Mouse (Mus musculus) thymus, postnatal 0 days (tissue): ENCODE data around the gene Bglap3. TPM values are rescaled to one million over a fixed set of nuclear protein-coding genes. Genes with fewer than 3 reads are reported as not detected.
"Not testable (repeated sequence)": the region's sequence is repeated elsewhere in the genome, so short reads cannot be mapped to it uniquely, and the experiment has no call there.

ENCODE experiments used
- DNase-seq: peaks from one replicate; pipeline ENCODE4 v3.0.0-alpha.2; 2015; ENCODE audit warnings: low spot score
- polyA plus RNA-seq: library from polyadenylated mRNA; unstranded; fragments of >200 nt; fragmentation: Nextera tagmentation; extraction: Ambion mirVana; gene quantifications from 2 replicates; pipeline ENCODE4 v1.2.1, GENCODE M21; 2015

The Bglap3 gene
- polyA plus RNA-seq, 1 experiment from 2014 or later, result 2.6 TPM

GRCm38 (mm10) chr3:88378599-88378998 is 6.1 kb upstream of the Bglap3 start, which contains the start of gene Bglap2:
Bglap2 (minus strand) TSS chr3:88378699.
- DNase-seq, result not testable (repeated sequence)

DNA sequence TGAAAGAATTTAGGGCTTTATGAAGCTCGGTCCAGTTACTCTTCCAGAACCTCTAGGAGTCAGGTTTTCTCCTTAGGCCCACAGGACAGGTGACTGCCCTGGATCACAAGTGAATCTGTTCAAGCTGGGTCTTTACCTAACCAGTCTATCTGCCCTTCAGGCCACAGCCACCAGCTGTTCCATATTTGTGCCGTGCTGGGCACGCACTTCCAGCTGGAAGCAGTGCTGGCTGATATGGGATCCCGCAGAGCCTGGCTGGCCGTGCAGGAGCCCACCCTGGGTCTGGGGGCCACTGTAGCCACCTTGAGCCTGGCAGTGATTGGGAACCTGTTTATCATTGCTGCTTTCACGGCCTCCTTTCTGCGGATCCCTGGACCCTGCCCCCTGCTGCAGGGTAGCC is 4.1 kb upstream of the Bglap3 start:
- DNase-seq, result not testable (repeated sequence)

DNA sequence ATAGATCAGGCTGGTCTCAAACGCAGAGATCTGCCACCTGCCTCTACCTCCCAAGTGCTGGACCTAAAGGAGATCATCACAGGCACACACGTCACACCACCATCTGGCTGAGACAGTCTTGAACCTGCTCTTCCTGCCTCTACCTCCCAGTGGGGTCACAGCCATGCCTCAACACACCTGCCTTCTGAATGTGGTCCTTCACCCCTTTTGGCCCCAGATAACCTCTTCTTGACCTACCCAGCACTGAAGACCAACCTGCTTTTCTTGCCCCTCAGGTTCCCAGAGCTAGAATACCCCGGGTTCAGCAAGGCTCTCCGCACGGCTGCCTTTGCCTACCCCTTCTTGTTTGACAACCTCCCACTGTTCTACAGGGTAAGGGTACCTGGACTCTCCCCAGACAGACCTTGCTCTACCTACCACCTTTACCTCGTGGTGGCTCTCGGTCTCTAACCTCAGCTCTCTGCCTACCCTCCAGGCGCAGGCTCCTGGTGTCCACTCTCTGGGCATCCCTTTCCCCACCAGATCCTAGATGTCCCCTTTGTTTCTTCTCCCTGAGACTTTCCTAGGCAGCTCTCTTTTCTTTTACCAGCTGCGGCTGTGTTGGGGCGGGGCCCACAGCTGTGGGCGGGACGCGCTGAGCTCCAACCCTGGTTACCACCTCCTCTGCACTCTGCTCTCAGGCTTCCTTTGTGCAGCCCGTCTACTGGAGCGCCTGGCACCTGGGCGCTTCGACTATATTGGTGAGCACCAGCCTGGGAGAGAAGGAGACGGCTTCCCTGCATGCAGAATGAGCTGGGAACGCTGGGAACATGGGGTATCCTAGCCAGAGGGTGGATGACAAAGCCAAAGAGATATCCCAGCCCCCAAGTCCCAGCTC is 3.4 kb upstream of the Bglap3 start:
- DNase-seq, result peak; percentile 84

GRCm38 (mm10) chr3:88368511-88368910 is 4.0 kb downstream of the Bglap3 start:
- DNase-seq, result not testable (repeated sequence)

- DNase-seq, result not testable (repeated sequence)
Measured at GRCm38 (mm10) chr3:88367517-88367916, 5.0 kb downstream of the Bglap3 start.

DNA sequence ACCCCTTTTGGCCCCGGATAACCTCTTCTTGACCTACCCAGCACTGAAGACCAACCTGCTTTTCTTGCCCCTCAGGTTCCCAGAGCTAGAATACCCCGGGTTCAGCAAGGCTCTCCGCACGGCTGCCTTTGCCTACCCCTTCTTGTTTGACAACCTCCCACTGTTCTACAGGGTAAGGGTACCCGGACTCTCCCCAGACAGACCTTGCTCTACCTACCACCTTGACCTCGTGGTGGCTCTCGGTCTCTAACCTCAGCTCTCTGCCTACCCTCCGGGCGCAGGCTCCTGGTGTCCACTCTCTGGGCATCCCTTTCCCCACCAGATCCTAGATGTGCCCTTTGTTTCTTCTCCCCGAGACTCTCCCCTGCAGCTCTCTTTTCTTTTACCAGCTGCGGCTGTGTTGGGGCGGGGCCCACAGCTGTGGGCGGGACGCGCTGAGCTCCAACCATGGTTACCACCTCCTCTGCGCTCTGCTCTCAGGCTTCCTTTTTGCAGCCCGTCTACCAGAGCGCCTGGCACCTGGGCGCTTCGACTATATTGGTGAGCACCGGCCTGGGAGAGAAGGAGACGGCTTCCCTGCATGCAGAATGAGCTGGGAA is 5.6 kb downstream of the Bglap3 start:
- peak; percentile 78 for DNase-seq

GRCm38 (mm10) chr3:88365705-88366361 is 6.7 kb downstream of the Bglap3 start:
- peak; percentile 22 for DNase-seq

- no peak for DNase-seq
Measured at GRCm38 (mm10) chr3:88364337-88364736, 8.2 kb downstream of the Bglap3 start, which contains the start of gene Paqr6. Paqr6 (plus strand) TSS chr3:88364584.

- no peak for DNase-seq
Measured at GRCm38 (mm10) chr3:88363700-88364099, 8.8 kb downstream of the Bglap3 start.

DNA sequence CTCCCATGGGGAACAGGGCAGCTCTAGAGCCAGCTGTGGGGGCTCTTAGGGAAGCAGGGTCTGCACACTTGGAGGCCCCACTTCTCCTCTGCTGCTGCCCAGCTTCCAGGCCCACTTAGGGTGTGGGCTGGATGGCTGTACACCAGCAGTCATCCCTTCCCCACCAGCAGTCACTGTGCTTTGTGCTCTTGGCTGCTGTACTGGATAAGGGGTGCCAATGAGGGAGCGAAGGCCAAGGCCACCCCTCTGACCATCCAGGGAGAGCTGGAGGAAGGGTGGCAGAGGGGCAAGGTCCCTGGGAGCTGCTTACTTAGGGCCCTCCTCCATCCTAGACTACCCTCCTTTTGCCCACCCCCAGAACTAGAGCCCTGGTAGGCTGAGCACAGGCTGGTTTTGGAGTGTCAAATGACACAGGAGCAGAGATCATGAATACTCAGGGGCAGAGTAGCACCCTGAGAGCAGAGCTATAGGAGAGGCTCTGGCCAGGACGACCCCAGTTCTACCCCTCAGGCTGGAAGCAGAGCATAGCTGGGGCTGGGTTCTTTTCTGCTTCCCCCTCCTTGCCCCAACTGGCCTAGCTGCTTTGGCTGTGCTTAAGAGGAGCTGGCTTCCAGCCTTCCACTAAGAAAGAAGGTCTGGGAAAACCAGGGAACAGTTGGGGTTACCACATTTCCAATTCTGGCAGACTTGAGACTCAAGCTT is 10.8 kb downstream of the Bglap3 start:
- no peak for DNase-seq

DNA sequence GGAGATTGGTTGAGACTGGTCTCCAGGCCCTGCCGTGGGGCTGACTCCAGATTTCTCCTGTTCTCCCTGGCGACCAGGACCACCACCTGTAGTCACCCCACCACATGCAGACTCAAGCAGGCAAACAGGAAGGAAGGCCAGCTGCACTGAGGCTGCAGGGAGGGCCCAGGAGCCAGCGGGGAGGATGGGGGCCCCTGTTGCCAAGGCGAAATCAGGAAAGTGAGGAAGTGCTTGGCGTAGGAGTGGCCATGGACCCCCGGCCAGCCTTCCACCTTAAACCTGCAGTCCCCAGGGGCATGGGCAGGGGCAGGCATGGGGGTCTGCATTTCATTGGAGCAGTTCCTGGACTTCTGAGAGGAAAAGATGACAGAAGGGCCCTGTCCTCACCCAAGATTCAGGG is 11.4 kb downstream of the Bglap3 start:
- DNase-seq, result peak; percentile 56

GRCm38 (mm10) chr3:88359989-88360388 is 12.6 kb downstream of the Bglap3 start:
- peak; percentile 33 for DNase-seq

DNA sequence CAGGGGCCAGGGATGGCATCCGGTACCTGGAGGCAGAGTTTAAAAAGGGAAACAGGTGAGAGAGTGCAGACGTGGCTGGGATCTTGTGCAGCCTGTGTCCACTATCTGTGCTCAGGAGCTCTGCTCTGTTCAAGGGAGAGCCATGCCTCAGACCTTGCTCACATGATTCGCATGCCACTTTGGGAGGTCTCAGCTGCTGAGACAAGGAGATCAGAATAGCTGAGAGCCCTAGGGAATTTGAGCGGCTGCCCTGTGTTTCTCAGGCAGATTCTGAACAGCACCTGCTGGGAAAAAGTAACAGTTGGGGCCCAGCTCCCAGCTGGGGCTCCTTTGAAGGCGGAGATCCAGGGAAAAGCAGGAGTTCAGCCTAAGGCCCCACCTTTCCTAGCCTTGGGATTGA is 13.0 kb downstream of the Bglap3 start:
- DNase-seq, result no peak

DNA sequence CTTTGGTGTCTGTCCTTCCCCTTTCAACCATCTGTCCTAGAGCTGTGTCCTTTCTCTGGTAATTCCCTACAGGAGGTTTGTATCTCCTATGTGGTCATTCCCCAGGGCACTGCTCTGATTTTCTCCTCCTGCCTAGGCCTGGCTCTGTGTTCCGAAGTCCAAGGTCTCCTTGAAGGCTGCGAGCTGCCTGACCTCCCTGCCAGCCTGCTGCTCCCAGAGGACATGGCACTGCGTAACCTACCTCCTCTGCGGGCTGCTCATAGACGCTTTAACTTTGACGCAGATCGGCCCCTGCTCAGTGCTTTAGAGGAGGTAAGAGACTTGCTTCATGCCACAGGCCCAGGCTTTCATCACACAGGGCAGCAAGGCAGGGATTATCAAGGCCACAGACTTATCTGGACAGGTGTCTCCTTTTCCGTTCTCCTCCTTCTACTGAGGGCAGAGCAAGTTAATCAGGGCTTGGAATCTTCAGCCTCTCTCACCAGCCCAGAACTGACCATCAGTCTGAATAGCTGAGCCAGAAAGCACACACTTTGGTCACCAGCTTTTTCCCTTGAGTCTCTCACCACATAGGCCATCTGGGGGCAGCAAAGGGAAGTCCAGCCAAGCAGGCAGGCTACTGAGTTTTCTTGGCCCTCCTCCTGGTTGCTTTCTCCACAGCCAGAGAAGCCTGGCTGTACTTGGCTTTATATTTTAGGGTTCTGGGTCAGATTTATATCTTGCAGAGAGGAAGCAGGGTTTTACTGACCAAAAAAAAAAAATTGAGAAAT is 18.0 kb downstream of the Bglap3 start:
- no peak for DNase-seq

- DNase-seq, result no peak
Measured at GRCm38 (mm10) chr3:88352907-88353306, 19.6 kb downstream of the Bglap3 start.

- no peak for DNase-seq
Measured at GRCm38 (mm10) chr3:88350732-88351131, 21.8 kb downstream of the Bglap3 start.

- DNase-seq, result no peak
Measured at GRCm38 (mm10) chr3:88339006-88339405, 33.5 kb downstream of the Bglap3 start.

GRCm38 (mm10) chr3:88338316-88338715 is 34.2 kb downstream of the Bglap3 start:
- no peak for DNase-seq

DNA sequence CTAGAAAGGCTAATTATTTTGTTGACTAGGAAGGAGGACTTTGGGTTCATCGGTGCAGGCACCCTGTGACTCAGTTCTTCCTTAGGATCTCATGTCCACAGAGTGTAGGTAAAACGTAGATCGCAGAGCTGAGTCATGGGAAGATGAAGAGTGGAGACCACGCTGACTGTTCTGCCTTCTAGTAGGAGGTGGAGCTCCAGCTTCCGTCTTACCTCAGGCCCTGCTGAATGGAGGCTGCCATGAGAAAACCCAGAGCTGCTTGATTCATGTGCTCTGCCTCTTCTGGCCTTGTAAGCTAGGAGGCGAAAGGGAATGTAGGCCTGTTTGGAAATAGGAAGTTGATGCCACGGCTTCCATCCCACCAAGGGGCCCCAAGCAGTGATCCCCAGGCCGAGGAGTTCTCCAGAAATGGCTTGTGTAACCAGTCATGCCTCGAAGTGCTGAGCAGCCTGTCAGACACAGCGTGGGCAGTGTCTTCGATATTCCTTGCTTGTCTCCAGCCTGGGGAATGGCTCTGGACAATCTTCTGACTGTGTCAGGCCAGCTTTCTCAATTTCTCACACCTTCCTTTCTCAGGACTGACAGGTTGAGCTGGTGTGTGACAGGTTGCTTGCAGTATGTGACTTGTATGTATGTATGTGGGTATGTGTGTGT is 35.0 kb downstream of the Bglap3 start:
- peak; percentile 57 for DNase-seq
